Mouse (Mus musculus): ENCODE measurements around the gene Macf1. TPM values are rescaled to one million over a fixed set of nuclear protein-coding genes. Genes with fewer than 3 reads are reported as not detected.

The Macf1 gene
- polyA plus RNA-seq, 1 experiment from 2014 or later = 47.4 TPM

DNA sequence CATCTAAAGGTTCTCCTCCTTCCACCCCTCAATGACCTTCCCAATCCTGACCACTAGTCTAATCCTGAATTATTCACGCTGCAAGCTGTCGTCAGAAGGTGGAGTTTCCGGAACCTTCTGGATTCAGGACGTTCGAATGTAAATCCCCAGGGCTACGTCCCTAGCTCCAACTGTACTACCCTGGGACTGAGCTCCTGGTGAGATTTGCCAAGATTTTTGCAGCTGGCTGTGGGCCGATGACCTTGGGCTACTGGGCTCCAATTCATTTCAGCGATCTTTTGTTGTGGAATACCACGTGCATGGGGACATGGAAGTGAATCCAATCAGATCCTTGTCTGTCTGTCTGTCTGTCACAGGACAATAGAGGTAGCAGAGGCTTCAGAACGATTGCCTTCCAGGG lies 6.2 kb upstream of the Macf1 start:
- 83% methylated on average over 10 of the region's 10 CpGs for WGBS
- H3K27me3 ChIP-seq = peaks cover 12% of the 10 kb centered on the region
- H3K4me1 ChIP-seq = peaks cover 17% of the 10 kb centered on the region
- H3K4me2 ChIP-seq = no peak overlapping the region
- H3K9ac ChIP-seq = no peak overlapping the region
- no peaks in the 10 kb centered on the region for H3K9me3 ChIP-seq
- ATAC-seq (ENCODE audit: insufficient number of reproducible peaks, low FRiP score, low TSS enrichment, low read depth) = no peak
- no peak overlapping the region for H3K27ac ChIP-seq
- H3K4me3 ChIP-seq = no peak overlapping the region
- H3K36me3 ChIP-seq = no peaks in the 10 kb centered on the region

DNA sequence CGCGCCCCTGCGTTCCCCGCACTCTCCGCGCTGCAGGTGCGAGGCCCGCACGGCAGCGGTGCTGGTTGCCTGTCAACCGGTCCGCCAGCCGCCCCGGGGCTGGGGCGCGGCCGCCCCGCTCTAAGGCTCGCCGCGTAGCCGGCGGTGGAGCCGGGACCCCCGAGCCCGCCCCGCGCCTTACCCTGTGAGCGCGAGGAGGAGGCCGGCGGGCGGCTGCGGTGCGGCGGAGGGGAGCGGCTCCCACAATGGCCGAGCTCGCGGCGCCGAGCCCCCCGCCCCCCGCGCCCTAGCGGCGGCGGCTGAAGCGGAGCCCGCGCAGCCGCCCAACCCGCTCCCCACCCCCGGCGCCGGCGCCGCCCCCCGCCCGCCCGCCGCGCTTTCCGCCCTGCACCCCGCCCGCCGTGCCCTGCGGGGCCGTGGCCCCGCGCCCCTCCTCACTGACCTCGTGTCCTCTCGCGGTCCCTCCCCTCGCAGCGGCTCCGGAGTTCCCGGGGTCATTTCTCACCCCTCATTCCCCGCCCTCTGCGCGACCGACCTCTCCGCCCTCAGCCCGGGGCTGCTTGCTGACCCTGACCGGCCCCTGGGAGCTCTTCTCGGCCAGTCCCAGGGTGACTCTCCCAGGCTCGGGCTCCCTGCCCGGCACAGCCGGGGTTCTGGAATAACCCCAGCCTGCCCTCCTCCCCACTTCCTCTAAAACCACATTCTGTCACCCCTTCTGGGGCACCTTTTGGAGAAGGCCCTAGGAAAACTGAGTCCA lies 3.0 kb upstream of the Macf1 start:
- WGBS = under 1% methylated on average over 58 of the region's 89 CpGs
- peaks cover 14% of the 10 kb centered on the region for H3K27me3 ChIP-seq
- H3K4me3 ChIP-seq = peak overlapping the region; percentile 81
- ATAC-seq (ENCODE audit: insufficient number of reproducible peaks, low FRiP score, low TSS enrichment, low read depth) = peak; percentile 50; the same call in 1 of the 2 replicates
- H3K9ac ChIP-seq = peak overlapping the region; percentile 67
- peak overlapping the region; percentile 100 for H3K4me2 ChIP-seq
- no peaks in the 10 kb centered on the region for H3K36me3 ChIP-seq
- peaks cover 19% of the 10 kb centered on the region for H3K4me1 ChIP-seq
- H3K9me3 ChIP-seq = no peaks in the 10 kb centered on the region
- H3K27ac ChIP-seq = 0 out of 2 replicates have a peak overlapping the region, but pooled peaks have one; percentile 17

DNA sequence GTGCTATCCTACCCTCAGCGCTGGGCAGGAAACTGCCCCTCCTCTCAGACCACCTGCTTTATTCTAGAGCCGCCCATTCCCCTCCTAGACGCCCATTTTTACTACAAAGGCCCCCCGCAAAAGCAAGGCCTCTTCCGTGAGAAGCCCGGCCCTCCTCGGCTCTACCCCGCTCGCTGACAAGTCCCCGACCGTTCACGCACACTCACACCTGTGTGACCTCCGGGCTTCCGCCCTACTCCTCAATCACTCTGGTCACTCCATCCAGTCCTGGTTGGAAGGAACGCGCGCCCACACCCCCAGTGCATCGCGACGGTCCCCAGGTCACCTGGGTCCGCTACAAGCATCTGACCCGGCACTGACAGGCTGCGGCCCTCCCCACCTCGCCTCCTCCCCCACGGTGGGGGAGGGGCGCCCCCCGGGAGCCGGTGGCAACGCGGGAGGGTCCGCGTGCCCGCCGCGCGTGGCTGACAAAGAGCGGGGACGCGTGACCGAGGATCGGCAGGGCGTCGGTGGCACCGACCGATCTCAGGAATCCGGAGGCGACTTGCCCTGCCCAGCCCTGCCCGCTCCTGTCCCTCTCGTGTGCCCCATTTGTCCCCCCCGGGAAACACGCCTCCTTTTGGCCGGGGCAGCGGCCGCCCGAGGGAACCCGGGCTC lies 2.3 kb upstream of the Macf1 start:
- peaks cover 14% of the 10 kb centered on the region for H3K27me3 ChIP-seq
- ATAC-seq (ENCODE audit: insufficient number of reproducible peaks, low FRiP score, low TSS enrichment, low read depth) = no peak; the same call in 1 of the 2 replicates
- 1% methylated on average over 52 of the region's 56 CpGs for WGBS
- peak overlapping the region; percentile 81 for H3K4me3 ChIP-seq
- no peaks in the 10 kb centered on the region for H3K36me3 ChIP-seq
- peak overlapping the region; percentile 100 for H3K4me2 ChIP-seq
- H3K27ac ChIP-seq = 0 out of 2 replicates have a peak overlapping the region, but pooled peaks have one; percentile 17
- H3K4me1 ChIP-seq = peaks cover 19% of the 10 kb centered on the region
- no peaks in the 10 kb centered on the region for H3K9me3 ChIP-seq
- H3K9ac ChIP-seq = peak overlapping the region; percentile 67

DNA sequence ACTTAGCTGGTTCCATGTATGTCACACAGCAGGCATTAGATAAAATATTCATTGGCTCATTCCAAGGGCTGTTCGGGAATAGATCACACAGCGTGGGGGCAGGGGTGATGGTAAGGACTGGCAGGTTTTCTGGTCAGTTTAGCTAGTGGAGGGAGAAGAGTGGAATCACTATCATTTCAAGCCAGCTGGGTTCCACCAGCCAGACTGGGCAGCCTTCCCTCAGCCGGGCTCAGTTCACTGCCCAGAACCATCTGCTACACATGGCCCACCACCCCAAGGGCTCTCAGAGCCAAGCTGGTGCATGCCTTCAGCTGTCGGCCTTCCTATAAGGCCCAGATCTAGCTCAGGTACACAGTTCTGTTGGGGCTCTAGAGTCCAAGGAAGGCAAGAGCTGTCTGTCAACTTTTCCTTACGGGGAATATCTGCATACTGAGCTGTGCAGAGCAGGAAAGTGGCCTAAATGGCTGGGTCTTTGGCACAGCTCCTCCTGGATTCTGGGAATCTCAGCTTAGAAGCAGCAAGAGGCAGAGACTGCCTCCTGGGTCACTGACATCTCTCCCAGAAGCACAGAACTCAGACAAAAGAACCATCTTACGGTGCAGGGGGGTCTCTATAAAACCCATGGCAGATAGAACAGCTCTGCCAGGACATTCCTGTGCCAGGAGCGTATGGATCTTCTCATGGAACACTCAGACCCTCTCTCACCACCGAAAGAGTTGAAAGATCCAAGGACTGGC lies 1.5 kb upstream of the Macf1 start:
- Histone ChIP-seq H3K27ac (no peak overlapping the region), H3K4me1 (peaks cover 26% of the 10 kb centered on the region), H3K9ac (no peak overlapping the region), H3K4me2 (peak overlapping the region; percentile 100), H3K4me3 (peak overlapping the region; percentile 81), H3K36me3 (no peaks in the 10 kb centered on the region), H3K27me3 (peaks cover 14% of the 10 kb centered on the region), H3K9me3 (no peaks in the 10 kb centered on the region)
- 55% methylated on average over 8 of the region's 8 CpGs for WGBS
- ATAC-seq (ENCODE audit: insufficient number of reproducible peaks, low FRiP score, low TSS enrichment, low read depth) = no peak

DNA sequence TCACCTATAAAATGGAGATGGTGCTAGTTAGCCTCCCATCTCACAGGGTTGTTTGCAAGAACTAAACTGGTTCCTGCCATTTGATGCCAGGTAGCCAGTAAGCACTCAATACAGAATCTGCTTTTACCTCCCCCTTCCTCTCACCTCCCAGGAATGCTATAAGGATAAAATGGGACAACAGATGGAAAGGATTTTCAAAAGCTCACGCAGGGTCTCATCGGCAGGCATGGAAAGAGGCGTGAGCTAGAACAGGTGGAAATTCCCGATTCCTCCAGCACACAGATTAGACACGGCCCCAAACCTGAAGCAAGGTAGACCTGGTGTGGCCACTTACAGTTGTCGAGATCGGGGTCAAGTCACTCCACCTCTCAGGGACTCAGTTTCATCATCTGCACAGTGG lies 886 bp upstream of the Macf1 start:
- 70% methylated on average over 7 of the region's 7 CpGs for WGBS
- Histone ChIP-seq H3K9me3 (no peaks in the 10 kb centered on the region), H3K27ac (no peak overlapping the region), H3K4me3 (no peak overlapping the region), H3K4me1 (peaks cover 26% of the 10 kb centered on the region), H3K27me3 (peaks cover 14% of the 10 kb centered on the region), H3K36me3 (no peaks in the 10 kb centered on the region), H3K4me2 (no peak overlapping the region), H3K9ac (no peak overlapping the region)
- ATAC-seq (ENCODE audit: insufficient number of reproducible peaks, low FRiP score, low TSS enrichment, low read depth) = no peak

DNA sequence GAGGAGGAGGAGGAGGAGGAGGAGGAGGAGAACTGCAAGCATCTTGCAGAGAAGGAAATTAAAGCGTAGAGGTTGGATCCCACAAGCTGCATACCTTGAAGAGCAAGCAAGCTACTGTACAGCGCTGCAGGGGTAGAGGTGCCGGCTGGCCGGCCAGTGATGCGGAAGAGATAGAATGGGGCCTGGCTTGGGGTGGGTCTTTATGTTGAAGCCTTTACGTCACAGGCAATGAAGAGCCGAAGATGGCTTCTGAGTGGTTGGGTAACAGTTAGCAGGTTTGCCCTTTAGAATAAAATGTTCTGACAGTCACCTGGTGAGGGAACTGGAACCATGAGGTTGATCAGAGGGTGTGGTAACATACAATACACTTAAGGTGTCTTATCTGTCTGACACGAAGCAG lies 1.9 kb downstream of the Macf1 start:
- no peak overlapping the region for H3K27ac ChIP-seq
- WGBS = 89% methylated on average over 8 of the region's 8 CpGs
- no peaks in the 10 kb centered on the region for H3K36me3 ChIP-seq
- H3K9ac ChIP-seq = no peak overlapping the region
- H3K4me2 ChIP-seq = no peak overlapping the region
- no peak overlapping the region for H3K4me3 ChIP-seq
- H3K9me3 ChIP-seq = no peaks in the 10 kb centered on the region
- H3K4me1 ChIP-seq = peaks cover 26% of the 10 kb centered on the region
- ATAC-seq (ENCODE audit: insufficient number of reproducible peaks, low FRiP score, low TSS enrichment, low read depth) = no peak
- H3K27me3 ChIP-seq = peaks cover 14% of the 10 kb centered on the region

DNA sequence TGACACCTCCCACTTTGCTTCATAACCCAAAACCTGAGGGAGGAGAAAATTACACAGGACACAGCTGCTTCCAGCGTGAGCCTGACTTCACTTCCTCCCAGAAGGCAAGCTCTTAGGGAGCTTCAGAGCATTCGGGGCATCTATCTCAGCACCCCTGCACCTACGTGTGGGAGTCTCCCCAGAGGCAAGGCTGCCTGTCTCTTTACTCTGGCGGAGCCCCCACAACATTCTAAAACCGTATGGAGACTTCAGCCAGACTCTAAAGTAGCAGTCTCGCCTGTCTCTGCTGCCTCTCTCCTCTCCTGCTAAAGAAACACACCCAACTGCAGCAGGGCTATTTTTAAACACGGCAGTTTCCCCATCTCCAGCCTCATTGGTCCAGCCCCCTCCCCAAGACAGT lies 3.2 kb downstream of the Macf1 start:
- Histone ChIP-seq H3K4me1 (peaks cover 32% of the 10 kb centered on the region), H3K36me3 (no peaks in the 10 kb centered on the region), H3K27ac (no peak overlapping the region), H3K27me3 (peaks cover 8% of the 10 kb centered on the region; the same call in 1 of the 2 replicates), H3K4me3 (no peak overlapping the region), H3K9ac (no peak overlapping the region), H3K4me2 (no peak overlapping the region), H3K9me3 (no peaks in the 10 kb centered on the region)
- no peak for ATAC-seq (ENCODE audit: insufficient number of reproducible peaks, low FRiP score, low TSS enrichment, low read depth)
- WGBS = 41% methylated on average over 7 of the region's 7 CpGs

DNA sequence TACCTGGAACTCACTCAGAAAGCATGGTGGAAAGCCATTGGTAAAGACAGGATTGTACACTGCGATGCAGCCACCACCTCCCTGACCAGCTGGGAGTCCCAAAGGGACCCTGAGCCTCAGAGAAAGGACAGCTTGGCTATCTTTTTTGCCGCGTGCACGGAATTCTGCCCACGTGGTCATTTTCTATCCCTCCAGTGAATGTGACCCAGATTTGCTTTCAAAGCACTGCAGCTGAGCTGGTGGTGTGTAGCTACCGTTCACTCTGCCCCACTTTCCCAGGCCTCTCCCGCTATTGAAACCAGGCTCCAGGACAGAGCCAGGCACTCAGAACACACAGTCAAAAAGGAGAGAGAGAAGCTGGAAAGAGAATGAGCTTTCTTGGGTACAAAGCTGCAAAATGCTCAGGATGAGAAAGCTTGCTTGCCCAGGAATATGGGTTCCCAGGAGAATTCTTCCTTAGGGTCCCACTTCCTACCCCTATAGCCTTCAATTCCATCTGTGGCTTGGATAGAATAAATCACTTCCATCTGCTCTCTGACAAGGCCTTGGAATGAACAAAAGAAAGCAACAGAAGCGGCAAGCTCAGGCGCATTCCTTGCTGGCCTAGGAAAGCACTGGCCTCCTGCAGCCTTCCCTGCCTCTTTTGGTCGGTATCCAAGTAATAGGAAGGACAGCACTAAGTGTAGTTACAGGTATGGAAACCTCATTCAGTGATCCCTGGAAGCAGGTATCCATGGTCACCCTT lies 6.9 kb downstream of the Macf1 start:
- Histone ChIP-seq H3K4me3 (no peak overlapping the region), H3K36me3 (no peaks in the 10 kb centered on the region), H3K4me2 (no peak overlapping the region), H3K4me1 (peaks cover 25% of the 10 kb centered on the region), H3K27me3 (no peaks in the 10 kb centered on the region), H3K27ac (peak overlapping the region; percentile 77), H3K9ac (no peak overlapping the region), H3K9me3 (no peaks in the 10 kb centered on the region)
- 38% methylated on average over 10 of the region's 10 CpGs for WGBS
- no peak for ATAC-seq (ENCODE audit: insufficient number of reproducible peaks, low FRiP score, low TSS enrichment, low read depth)

DNA sequence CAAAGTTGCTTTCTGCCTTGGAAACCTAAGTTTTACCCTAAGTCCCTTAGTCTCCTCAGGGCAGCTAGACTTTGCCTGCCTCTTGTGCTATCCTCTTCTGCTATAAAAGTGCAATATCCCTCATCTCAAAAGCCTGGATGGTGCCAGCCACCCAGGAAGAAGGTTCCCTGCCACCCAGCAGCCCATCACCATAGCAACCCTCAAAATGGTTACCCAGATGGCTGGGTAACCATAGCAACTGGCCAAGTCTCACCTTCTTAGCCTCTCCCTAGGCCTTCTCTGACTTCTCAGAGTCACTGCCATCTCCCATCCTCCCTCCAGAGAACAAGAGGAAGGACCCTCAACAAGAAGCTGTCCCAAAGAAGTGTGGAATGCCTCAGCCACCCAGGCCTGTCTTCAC lies 13.6 kb downstream of the Macf1 start:
- no peak for ATAC-seq (ENCODE audit: insufficient number of reproducible peaks, low FRiP score, low TSS enrichment, low read depth)
- peaks cover 17% of the 10 kb centered on the region for H3K4me1 ChIP-seq
- no peak overlapping the region for H3K9ac ChIP-seq
- H3K4me2 ChIP-seq = no peak overlapping the region
- H3K27ac ChIP-seq = no peak overlapping the region
- no peaks in the 10 kb centered on the region for H3K9me3 ChIP-seq
- no peaks in the 10 kb centered on the region for H3K27me3 ChIP-seq
- H3K36me3 ChIP-seq = peaks cover 4% of the 10 kb centered on the region; the same call in 1 of the 2 replicates
- no peak overlapping the region for H3K4me3 ChIP-seq

DNA sequence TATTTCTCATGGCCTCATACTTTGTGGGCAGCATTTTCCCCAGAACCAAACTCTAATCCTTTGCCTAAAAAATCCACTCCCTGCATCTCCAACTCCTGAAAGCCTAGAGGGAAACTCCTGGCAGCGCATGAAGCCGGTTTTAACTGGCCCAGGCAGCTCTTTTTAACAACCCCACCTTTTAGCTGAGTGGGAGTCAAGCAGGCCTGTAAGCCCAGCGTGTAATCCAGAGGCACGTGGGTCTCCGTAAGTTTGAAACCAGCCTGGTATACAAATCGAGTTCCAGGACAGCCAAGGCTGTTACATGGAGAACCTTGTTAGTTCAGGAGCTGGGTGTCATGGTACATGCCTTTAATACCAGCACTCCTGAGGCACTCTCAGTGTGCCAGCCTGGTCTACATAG lies 14.5 kb downstream of the Macf1 start:
- Histone ChIP-seq H3K4me1 (peaks cover 23% of the 10 kb centered on the region), H3K4me2 (no peak overlapping the region), H3K27me3 (no peaks in the 10 kb centered on the region), H3K27ac (no peak overlapping the region; the same call in 1 of the 2 replicates), H3K9me3 (no peaks in the 10 kb centered on the region), H3K36me3 (peaks cover 4% of the 10 kb centered on the region; the same call in 1 of the 2 replicates), H3K4me3 (no peak overlapping the region), H3K9ac (no peak overlapping the region)
- ATAC-seq (ENCODE audit: insufficient number of reproducible peaks, low FRiP score, low TSS enrichment, low read depth) = no peak
- 56% methylated on average over 6 of the region's 6 CpGs for WGBS

DNA sequence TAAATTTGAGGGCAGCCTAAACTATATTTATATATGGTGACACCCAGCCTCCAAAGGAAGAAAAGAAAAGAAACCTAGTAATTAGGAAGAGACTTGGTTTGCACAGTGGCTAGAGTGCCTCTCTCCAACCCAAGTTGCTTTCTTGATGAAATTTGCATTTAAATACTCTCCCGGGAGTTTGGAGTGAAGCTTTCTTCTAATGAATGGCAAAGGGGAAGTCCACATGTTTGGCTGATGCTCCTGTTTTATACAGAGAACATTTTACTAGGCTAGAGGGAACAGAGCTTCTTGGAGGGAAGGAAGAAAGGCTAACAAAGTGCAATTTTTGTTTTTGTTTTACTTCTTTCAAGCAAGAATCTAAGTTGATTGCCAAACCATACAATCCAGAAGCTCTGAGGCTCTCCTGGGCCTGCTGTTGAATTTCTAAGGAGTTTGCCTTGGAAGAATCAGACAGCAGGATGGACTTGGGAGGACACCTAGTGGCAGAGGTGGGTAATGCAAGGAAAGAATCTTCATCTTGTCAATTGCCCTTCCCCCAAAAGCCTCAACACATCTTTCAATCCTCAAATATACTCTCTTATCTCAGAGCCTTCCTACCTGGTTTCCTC lies 16.8 kb downstream of the Macf1 start:
- peaks cover 4% of the 10 kb centered on the region; the same call in 1 of the 2 replicates for H3K36me3 ChIP-seq
- H3K27ac ChIP-seq = peak overlapping the region; percentile 54
- no peak overlapping the region for H3K4me2 ChIP-seq
- WGBS = 40% methylated on average over 1 of the region's 1 CpGs
- no peaks in the 10 kb centered on the region for H3K27me3 ChIP-seq
- H3K9ac ChIP-seq = no peak overlapping the region
- peaks cover 37% of the 10 kb centered on the region for H3K4me1 ChIP-seq
- no peak for ATAC-seq (ENCODE audit: insufficient number of reproducible peaks, low FRiP score, low TSS enrichment, low read depth)
- no peak overlapping the region for H3K4me3 ChIP-seq
- no peaks in the 10 kb centered on the region for H3K9me3 ChIP-seq

Data from limb, embryonic 15.5 days (tissue).